Mouse (Mus musculus) testis, postnatal 10 days (tissue): ENCODE measurements around the gene Spz1.

Experiments used
- DNase-seq: peaks from one replicate; pipeline ENCODE4 v3.0.0; 2021; ENCODE audit warnings: low spot score

The Spz1 gene

GRCm38 (mm10) chr13:92580220-92581043 lies 4.5 kb upstream of the Spz1 start:
- peak; percentile 84 for DNase-seq

- no peak for DNase-seq
Measured at GRCm38 (mm10) chr13:92578210-92578609, 2.2 kb upstream of the Spz1 start.

- no peak for DNase-seq
Measured at GRCm38 (mm10) chr13:92576688-92577087, 716 bp upstream of the Spz1 start.

GRCm38 (mm10) chr13:92559429-92559828 lies 16.5 kb downstream of the Spz1 start:
- DNase-seq, result no peak

- DNase-seq, result no peak
Measured at GRCm38 (mm10) chr13:92557229-92557628, 18.7 kb downstream of the Spz1 start.

- DNase-seq, result no peak
Measured at GRCm38 (mm10) chr13:92556458-92557126, 19.4 kb downstream of the Spz1 start.

- DNase-seq, result no peak
Measured at GRCm38 (mm10) chr13:92547093-92547492, 28.9 kb downstream of the Spz1 start.

GRCm38 (mm10) chr13:92540997-92541396 lies 35.0 kb downstream of the Spz1 start:
- no peak for DNase-seq

- DNase-seq, result no peak
Measured at GRCm38 (mm10) chr13:92539126-92539525, 36.8 kb downstream of the Spz1 start.

- no peak for DNase-seq
Measured at GRCm38 (mm10) chr13:92533801-92534200, 42.2 kb downstream of the Spz1 start.

GRCm38 (mm10) chr13:92532216-92532615 lies 43.8 kb downstream of the Spz1 start:
- no peak for DNase-seq

GRCm38 (mm10) chr13:92531237-92531636 lies 44.7 kb downstream of the Spz1 start:
- DNase-seq, result no peak

- DNase-seq, result peak; percentile 99
Measured at GRCm38 (mm10) chr13:92530721-92531211, 45.2 kb downstream of the Spz1 start, which contains the start of gene Zfyve16. Gene Zfyve16, minus strand, starts transcription at chr13:92530868.

GRCm38 (mm10) chr13:92529828-92530720 lies 45.9 kb downstream of the Spz1 start:
- no peak for DNase-seq
